Mouse (Mus musculus): ENCODE data around the gene Tceal7. TPM values are rescaled to one million over a fixed set of nuclear protein-coding genes. Genes with fewer than 3 reads are reported as not detected.

Tceal7 gene
- polyA plus RNA-seq (2012; rRNA removed): not detected in 2 replicates

GRCm38 (mm10) chrX:136214729-136215677 is at the start of gene Tceal7, which contains the start of gene Bex1:
Gene Tceal7, plus strand, starts transcription at chrX:136214779.
Gene Bex1, minus strand, starts transcription at chrX:136215513.

DNA sequence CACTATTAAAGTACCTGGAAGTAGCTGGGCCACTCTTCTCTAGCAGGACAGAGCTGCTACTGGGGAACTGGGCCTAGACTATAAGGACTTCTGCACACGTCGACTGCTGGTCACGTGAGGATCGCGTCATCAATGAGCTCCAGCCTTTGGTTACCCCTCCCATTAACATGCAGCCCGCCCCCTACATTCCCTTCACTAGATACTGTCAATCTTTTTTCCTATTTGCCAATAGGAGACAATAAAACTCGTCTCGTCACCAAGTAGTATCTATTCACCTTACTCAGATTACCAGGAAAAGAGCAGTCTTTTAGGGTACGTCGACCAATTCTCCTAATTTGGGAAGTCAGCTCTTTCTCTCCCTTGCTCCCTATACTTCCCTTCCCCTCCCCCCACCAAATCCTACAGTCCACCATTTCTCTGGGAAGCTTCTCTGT is 42.4 kb upstream of the Tceal7 start, which contains the start of gene Tceal8:
Gene Tceal8, minus strand, starts transcription at position 225 of the 434 bp plus-strand sequence.

DNA sequence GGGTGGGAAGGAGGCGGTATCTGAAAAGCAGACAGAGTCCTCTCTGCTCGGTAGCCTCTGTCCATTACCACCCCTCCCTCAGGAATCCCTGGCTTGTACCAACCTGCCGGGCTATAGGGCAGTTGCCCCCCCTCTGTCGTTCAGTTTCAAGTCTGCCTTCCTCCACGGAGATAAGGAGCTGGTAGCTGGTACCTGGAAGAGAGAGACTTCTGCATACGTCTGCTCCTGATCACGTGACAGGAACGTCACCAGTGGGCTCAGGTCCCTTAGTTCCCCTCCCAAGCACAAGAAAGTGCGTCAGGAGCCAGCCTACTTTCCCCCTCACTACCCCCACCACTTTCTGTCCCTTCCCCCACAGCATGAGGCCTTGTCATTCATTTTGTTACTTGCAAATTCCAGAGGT is 10.9 kb upstream of the Tceal7 start, which contains the start of gene Tceal5:
Gene Tceal5, minus strand, starts transcription at position 213 of the 403 bp plus-strand sequence.

DNA sequence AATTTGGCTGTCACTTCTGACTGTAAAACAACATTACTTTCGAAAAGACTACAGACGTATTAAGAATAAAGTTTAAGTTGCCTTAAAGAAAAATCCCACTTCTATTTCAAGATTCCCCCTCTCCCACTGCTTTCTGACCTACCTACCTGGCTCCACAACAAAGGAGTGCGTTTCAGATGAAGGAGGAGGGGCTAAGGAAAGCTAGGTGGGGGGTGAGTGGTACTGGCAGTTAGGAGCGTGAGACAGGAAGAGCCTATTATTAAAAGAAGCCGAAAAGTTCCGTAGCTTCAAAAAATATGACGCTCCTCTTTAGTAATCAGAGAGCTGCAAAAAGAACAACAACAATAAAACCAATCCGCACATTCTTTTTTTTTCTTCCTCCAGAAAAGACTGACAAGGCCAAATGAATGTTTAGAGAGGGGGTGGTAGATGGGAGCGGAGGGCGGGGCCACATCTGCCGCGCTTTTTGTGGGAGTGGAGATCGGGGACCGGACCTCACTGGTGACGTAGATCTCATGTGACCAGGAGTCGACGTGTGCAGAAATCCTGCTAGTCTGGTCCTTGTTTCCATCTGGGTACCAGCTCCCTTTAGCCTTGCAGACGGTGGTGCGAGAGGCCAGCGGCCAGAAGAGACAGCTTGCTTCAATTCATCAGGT is 30.1 kb downstream of the Tceal7 start, which contains the start of gene Tceal9:
Gene Tceal9, plus strand, starts transcription at position 506 of the 656 bp plus-strand sequence.

GRCm38 (mm10) chrX:136269743-136270392 is 55.3 kb downstream of the Tceal7 start, which contains the start of gene Bex3:
Gene Bex3, plus strand, starts transcription at chrX:136270253.

Other genes starting within 250 kb of the Tceal7 start
- 1.5 and 1.9 TPM in 2 replicates for gene Arxes2, start 221.0 kb upstream of the Tceal7 start, polyA plus RNA-seq (2012; rRNA removed)
- 0.57 and 1.1 TPM in 2 replicates for gene Arxes1, start 181.4 kb upstream of the Tceal7 start, polyA plus RNA-seq (2012; rRNA removed)
- 1.1 and 1.6 TPM in 2 replicates for gene Bex2, start 146.5 kb upstream of the Tceal7 start, polyA plus RNA-seq (2012; rRNA removed)
- gene Nxf3, start 129.5 kb upstream of the Tceal7 start, polyA plus RNA-seq (2012; rRNA removed): 0.02 and 0.04 TPM in 2 replicates
- 0.25 and 0.40 TPM in 2 replicates for gene Bex4, start 75.8 kb upstream of the Tceal7 start, polyA plus RNA-seq (2012; rRNA removed)
- 0.25 and 0.27 TPM in 2 replicates for gene Tceal8, start 42.4 kb upstream of the Tceal7 start, polyA plus RNA-seq (2012; rRNA removed)
- 0.28 TPM in 1 of 2 replicates, not detected in the other for gene Tceal5, start 10.9 kb upstream of the Tceal7 start, polyA plus RNA-seq (2012; rRNA removed)
- gene Bex1, start 734 bp downstream of the Tceal7 start, polyA plus RNA-seq (2012; rRNA removed): 0.24 and 0.53 TPM in 2 replicates
- gene Tceal9, start 30.3 kb downstream of the Tceal7 start, polyA plus RNA-seq (2012; rRNA removed): 1.8 and 2.1 TPM in 2 replicates
- gene Bex3, start 55.5 kb downstream of the Tceal7 start, polyA plus RNA-seq (2012; rRNA removed): 7.9 and 8.0 TPM in 2 replicates

All from stomach, adult 2 months (tissue).